Mouse (Mus musculus): ENCODE data around the gene Exoc4.
A peak's percentile ranks its signal among the peaks of the same experiment; 100 is the strongest.

The Exoc4 gene

DNA sequence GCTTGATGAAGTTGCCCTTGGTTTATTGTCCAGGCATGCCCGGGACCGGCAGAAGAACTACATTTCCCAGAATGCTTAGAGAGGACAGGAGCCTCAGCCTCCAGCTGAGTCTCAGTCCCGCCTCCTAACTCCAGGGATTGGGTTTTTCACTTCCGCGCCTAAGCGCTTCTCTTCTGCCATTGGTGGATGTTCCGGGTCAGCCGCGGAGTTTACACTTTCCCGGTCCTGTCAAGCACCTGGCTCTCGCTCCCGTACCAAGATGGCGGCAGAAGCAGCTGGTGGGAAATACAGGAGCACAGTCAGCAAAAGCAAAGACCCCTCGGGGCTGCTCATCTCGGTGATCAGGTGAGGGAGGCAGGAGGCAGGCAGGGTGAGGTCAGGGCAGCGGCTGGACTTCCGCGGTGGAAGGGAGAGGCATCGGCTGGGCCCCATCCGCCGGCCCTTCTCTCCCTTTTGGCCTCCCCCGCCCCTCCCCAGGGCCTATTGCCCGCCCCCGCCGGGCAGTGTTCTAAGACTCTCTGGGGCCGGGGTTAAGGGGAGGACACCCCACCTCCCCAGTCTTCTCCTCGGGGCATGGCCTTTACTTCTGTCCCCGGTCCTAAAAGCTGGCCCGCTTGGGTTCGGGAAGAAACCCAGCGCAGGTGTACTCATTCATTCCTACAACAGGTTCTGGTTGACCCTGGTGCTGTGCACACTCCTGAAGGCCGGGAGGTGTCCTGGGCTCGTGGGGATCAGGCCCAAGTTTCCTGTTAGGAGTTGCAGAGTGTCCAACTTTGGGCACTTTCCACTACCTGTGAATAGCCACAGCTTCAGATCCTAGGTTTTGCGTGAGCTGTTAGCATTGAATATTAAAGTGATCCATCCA, at the start of gene Exoc4:
Gene Exoc4, plus strand, starts transcription at position 192 of the 865 bp plus-strand sequence.
- DNase-seq (ENCODE audit: low spot score) = peak; percentile 84

DNA sequence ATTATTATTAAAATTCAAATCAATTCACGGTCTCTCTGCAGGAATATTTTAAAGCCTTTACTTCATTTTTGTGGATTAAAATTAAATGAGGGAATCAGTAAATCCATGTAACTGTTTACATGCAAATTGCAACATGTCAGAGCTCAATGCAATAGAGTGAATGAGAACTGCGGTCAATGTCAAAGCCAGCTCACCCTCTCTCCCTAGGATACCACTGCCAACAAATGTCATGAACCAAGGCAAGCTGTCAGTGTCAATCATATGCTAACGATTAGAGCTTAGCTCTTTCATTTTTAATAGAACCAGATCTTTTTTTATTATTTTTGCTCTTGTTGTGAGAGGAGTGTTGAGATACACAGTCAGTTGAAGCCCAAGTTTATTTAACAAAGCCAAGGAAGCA, 30.1 kb upstream of the Exoc4 start:
- DNase-seq (ENCODE audit: low spot score) = no peak

DNA sequence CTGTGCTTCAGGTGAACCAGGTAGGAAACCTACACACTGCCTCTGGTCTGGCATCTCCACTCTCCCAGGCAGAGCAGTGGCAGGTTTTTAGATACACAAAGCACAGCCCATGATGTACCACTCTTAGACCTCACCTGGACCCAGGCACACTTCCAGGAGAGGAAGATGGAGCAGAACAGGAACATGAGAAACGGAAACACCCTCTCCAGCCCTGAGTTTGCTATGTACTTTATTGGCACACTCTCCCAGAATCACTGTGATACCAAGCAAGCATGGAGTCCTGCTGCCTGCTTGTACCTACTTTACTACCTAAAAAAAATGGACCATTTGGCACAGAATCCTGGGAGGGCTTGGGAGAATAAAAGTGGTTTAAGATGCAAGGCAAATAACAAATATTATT, 22.2 kb upstream of the Exoc4 start:
- DNase-seq (ENCODE audit: low spot score) = no peak

DNA sequence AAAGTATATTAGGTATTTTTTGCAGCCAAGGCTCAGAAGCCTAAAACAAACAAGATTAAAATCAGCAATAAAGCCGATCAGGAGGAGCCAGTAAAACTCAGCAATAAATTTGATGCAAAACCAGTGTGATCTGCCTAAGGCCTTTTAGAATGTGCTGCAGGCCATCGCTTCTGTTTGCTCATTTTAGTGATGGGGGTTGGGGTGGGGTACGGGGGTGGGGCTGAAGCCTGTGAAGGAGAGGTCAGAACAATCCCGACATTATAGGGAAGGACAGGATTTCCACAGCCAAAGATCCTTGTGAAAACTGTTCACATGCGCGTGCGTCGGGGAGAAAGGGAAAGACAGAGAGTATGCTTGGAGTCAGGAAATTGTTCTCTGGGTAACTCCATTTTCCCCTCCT, 21.5 kb upstream of the Exoc4 start:
- no peak for DNase-seq (ENCODE audit: low spot score)

DNA sequence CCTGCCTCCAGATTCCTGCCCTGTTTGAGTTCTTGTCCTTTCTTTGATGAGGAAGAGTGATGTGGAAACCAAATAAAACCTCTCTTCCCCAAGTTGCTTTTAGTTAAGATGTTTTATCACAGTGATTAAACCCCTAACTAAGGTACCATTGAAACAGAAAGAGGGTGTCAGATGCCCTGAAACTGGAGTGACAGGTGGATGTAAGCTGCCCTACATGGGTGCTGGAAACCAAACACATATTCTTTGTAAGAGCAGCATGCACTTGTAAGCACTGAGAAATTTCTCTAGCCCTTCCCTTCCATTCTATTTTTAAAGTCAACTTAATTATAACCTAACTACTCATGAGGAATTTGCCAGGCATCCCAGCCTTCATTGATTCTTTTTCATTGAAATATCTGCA, 7.6 kb upstream of the Exoc4 start:
- no peak for DNase-seq (ENCODE audit: low spot score)

DNA sequence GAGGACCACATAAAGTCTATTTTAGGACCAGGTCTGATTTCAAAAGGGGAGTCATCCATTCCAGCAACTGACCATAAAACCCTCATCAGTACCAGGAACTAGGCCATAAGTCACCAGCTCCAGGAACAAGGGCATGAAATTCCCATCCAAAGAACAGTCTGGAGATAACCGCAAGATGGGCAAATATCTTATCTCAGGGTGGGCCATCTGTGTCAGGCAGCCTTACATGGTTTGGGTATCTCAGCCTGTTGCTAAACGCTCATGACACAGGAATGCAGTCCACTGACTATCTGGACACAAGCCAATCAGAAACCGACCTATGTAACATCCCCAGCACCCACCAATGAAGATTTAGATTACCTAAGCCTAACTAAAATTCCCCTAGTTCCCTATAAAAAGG, 4.3 kb upstream of the Exoc4 start:
- DNase-seq (ENCODE audit: low spot score) = no peak

DNA sequence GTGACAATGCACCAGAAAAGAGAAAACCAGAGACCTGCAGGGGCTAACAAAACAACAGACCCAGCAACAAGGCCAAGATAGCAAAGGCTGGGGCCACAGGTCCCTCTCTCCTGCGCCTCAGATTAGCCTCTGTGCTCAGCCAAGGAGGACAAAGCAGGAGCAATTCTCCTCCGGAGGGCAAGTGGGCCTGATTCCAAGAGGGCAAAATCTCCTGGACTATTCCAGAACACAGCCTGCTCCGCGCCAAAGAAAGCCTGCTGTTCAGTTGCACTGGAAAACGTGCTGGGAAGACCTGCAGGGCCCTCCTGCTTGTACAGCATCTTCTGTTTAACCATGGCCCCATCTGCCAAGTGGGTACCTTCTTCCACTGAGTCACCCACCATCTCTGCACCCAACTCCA, 1.7 kb upstream of the Exoc4 start:
- no peak for DNase-seq (ENCODE audit: low spot score)

DNA sequence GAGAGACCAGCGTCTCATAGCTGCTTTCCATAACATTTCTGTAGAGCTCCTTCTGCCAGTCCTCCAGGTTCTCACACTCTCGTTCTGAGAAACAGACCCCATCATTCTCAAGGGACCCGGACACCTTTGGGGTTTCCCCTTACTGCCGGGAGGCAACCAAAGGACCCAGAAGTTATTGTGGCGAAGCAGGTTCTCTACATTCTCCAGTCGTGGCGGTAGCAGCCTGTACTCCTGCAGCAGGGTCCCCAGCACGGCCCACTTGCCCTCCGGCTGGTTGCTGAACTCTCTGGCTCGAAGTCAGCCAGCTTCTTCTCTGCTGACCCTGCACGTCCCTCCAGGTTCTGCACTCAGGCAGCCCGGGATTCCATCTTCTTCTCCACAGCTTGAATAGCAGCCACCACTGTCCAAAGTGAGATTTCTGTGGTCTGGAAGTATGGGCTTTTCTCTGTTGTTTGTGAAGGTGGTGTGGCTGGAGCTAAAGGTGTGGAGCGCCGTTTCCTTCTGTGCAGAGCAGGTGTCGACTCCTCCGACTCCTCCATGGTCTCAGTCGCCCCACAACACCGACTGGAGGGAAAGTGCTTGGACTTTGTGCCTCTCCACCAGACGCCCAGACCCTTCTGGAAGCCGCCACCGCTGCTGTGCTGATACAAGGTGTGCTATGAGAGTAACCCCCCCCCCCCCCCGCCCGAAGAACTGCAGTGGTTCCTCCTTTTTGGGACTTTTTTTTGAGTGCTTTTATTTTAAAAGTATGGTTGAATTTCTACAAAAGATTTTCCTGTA, 1.1 kb upstream of the Exoc4 start:
- DNase-seq (ENCODE audit: low spot score) = no peak

DNA sequence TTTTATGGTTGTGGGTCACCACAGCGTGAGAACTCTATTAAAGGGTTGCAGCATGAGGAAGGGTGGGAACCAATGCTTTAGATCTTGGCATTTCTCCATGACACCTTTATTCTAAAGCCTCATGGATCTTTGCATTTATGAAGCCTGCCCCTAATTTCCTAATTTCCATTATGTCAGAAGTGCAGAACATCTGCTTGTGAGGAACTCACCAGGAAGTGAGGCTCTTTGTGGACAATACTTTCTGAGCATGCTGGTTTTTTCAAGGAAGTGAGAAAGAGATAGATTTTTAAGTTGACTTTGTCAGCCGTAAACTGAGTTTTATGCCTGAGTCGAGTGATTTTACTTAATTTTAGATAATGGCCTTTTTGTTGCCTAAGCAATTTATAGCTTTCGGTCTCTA, 7.8 kb downstream of the Exoc4 start:
- DNase-seq (ENCODE audit: low spot score) = no peak

DNA sequence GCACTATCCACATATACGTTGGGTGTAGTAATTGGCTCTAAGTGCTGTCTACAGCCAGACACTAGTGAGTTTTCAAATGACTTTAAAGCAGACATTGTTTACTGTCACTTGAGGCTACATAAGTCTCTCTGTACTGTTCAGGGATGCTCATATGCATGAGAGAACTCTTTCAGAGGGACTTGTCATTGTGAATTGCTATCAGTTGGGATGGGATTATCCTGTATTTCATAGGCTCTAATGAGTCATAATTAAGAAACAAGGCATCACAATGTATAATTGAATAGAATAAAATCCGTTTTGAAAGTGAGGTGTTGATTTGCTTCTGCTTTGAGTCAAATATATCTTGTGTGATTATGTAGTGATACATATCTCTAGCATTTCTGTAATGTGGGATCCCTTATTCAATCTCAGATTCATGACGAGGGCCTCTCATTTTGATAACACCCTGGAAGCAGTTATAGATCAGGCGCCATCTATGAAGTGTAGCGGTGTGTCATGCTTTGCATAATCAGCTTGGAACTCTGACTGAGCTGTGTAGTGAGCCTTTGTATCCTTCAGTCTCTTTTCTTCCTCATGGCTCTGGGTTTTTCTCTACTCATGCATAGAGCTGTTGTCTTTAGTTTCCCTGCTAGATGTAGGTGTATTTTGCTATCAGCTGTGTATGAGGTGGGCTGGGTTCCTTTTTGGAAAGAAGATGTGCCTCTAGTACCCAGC, 8.3 kb downstream of the Exoc4 start:
- DNase-seq (ENCODE audit: low spot score) = no peak

DNA sequence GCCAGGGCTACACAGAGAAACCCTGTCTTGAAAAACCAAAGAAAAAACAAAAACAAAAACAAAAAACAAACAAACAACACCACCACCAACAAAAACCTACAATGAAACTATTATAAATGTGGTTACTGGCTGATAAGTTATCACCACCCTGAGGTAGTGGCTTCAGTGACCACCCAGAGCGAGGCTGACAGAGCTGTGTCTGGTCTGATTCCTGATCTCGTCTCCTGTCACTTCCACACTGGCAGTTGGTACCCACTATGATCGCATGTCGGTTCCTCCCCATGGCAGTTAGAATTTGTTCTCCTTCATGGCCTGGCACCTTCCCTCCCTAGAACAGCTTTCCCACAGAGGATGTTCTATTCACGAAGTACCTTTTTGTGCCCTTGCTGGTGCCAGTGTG, 11.0 kb downstream of the Exoc4 start:
- DNase-seq (ENCODE audit: low spot score) = no peak

DNA sequence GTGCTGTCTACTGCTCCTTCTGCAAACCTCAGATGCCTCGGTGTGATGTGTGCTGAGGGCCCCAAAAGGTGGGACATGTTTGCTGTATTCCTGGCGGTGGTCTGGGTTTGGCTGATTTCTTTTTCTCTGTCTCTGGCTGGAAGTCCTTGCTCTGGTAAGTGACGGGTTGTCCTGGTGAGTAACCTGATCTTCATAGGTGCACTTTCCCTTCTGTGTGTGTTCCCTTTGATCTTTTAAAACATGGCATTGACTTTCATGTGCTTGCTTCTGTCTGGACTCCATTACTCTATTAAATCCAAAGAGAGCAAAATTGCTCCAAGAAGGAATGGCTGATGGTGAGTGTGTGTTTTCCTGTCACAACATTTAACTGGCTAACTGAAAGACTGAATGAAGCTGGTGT, 12.7 kb downstream of the Exoc4 start:
- no peak for DNase-seq (ENCODE audit: low spot score)

DNA sequence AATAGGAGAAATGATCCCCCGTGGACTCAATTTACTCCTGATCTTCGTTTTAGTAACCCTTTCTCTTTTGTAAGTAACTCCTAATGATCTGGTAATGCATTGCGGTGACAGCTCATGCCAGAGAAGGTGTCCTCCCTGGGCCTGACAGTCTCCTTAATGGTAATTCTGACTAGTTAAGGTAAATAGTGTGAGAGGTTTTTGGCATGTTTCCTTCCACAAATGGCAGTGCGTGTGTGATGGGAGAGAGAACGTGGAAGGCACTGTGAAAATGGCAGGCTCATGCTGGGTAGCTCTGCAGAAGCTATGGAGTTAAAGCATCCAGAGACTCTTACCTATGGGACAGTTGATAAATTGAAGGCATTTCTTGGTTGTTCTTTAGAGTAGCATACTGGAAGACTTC, 15.1 kb downstream of the Exoc4 start:
- no peak for DNase-seq (ENCODE audit: low spot score)

DNA sequence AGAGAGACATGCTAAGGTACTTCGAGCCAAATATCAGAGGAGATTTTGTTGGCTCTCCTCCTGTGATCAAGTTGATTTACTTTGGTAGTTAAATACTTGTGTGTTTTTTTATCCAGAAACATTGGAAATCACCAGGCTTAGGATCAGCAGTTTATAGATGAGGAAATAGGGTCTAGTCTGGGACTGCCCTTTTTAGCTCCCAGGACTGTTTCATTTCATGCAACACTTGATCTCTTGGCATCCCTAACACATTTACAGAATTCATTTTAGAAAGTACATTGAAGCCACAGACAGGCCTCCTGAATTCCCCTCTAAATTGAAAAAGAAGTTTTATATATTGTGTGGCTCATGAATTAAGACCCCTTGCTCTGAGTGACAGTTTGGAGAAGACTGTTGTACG, 15.5 kb downstream of the Exoc4 start:
- no peak for DNase-seq (ENCODE audit: low spot score)

DNA sequence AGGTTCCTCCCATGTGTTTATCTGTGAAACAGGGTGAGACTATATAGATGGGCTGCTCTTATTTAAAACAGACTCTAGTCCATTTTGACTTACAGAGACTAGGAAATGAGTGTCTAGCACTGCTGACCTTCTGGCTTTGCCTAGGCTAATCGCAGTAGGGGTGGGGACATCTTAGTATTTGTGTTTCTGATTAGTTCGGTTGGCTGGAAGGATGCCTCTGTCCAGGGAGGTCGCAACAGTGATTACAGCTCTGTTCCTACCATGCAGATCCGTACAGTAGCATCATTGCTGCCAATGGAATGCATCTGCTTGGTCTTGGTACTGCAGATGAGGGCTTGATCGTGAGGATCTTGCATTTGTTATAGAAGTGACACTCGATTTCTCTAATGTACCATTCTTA, 18.7 kb downstream of the Exoc4 start:
- no peak for DNase-seq (ENCODE audit: low spot score)

DNA sequence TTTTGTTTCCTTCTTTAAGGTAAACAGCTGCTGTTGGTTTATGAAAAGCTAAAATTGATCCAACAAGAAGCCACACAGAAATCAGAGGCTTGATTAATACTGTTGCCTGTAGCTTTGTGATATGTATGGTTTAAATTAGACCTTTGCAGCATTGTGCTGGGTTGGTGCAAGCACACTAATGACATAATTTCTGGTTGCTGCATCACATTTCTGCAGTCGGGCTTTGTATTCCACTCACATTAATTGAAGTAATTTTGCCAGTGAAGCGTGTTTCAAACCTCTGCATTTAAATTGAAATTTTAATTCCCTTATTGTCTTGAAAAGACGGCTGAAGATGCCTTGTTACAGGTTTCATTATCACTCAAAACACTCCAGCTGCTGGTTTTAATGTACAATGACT, 34.6 kb downstream of the Exoc4 start:
- no peak for DNase-seq (ENCODE audit: low spot score)

DNA sequence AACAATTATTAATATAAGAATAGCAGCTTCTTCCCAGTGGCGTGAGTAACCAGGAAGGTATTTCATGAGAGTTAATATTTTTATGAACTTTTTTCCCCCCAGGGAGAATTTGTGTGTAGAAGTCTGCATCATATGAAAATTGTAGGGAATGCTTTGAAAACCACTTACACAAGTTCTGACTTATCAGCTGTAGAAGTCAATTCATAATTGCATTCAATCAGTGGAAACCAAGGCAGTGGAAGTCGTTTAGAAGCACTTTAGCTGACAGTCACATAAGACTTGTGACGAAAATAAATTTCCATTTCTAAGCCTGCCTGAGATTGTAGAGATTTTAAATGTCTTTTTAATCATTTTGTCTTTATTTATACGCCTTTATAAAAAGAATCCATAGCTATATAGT, 35.1 kb downstream of the Exoc4 start:
- DNase-seq (ENCODE audit: low spot score) = no peak

DNA sequence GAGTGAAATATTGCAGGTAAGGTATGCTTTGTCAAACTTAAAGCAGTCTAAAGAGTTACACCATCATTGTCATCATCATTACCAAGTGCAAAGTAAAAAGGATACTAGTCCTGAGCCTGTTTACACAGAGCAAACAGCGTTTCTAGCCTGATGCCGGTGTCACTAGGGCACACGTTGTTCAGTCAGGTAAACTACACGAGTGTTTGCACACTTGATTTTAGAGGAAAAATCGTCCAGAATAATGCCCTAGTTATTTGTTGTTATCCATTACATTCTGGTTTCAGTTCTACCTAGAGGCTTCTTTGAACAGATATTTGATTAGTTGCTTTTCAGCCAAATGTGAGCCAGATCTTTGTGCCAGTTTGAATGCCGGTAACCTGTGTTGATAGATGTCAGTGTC, 37.5 kb downstream of the Exoc4 start:
- DNase-seq (ENCODE audit: low spot score) = no peak

DNA sequence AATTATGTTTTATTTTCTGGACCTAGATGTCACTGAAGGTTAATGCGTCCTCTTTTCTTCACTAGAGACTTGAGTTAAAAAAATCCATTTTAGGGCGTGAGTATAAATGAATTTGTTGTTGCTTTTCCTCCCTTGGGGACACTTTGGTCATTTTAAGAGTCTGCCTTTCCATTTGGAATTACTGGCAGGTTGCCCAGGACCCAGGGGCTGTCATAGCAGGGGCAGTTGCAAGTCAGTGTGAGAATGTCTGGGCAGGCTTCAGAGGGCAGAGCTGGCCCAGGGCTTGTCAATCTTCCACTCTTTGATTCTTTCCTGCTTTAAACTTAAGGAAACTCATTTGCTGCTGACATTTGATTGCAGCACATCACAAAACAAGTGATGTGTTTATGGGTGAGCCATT, 45.7 kb downstream of the Exoc4 start:
- peak; percentile 2 for DNase-seq (ENCODE audit: low spot score)

DNA sequence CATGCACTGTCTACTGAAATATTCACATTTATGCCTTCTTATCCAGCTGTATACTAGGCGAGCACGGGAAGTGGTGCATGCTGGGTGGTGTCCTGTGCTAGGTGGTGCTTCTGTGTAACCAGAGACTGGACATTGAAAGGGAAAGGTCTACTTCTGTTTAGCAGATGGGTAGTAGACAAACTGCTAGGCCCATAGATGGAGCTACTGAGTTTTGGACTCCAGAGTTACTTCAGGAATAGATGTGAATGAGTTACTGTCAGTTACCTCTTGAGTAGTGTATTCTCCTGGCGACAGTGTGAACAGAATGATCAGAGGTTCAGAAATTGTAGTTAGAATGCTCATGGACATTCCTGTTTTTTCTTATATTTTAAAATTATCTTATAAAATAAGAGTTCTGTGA, 48.7 kb downstream of the Exoc4 start:
- no peak for DNase-seq (ENCODE audit: low spot score)

DNA sequence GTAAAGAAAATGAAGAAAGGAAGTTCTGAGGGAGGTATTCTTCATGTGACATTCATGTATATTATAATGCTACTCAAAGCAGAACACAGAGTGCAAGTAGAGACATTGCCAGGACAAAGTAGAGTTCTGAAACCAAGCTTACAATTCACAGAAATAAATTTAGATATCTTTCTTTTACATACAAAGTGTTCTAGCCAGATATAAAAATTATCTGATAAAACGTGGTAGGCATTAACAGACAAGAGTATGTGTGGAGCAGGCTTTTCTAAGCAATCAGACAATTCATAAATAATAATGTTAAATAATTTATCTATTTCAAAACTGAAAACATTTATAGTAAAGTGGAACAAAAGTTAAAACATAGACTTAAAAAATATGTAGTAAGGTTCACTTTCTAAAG, 49.9 kb downstream of the Exoc4 start:
- DNase-seq (ENCODE audit: low spot score) = no peak

DNA sequence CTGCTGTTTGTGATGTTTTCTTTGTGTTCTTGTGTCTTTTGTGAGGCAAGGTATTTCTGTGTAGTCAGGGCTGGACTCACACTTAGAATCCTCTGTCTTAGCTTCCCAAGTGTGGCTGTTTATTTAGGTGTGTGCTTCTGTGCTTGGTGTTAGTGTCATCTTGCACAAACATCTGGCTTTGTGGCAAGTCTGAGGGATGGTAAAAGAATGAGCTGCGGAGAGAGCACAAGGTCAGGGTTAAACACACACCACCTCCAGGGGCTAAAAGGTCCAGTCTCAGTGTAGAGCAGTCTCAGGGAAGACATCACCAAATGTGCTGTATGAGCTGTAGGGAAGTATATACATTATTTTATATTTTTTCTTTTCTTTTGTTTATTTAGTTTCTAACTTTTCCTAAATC, 57.1 kb downstream of the Exoc4 start:
- no peak for DNase-seq (ENCODE audit: low spot score)

DNA sequence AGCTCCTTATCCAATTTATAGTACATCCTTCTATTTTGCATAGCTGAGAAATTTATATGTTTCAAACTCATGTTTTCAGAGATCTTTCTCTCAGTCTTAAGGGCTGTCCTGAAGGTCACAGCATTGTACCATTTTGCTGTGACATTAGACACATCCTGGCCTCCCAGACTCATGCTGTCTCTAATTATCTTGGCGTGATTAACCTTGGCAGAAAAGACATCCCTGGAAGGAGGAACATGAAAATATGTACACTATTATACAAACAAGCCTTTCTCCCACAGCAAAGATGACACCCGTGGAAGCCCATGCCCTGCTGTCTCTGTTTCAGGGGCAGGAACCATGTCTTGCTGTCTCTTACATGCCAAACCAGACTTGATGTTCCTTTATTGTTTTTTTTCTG, 59.8 kb downstream of the Exoc4 start:
- no peak for DNase-seq (ENCODE audit: low spot score)

Data from ovary, postnatal 14 days (tissue).